Mouse (Mus musculus) right cerebral cortex, postnatal 10 days (tissue): ENCODE results near the gene Lcn6.
"Not testable (repeated sequence)": the region's sequence is repeated elsewhere in the genome, so short reads cannot be mapped to it uniquely, and the experiment has no call there.

Source experiments
- DNase-seq, 2 experiments: peaks; one replicate each; pipeline ENCODE4 v3.0.0; 2021; ENCODE audit warnings: low spot score in 2 of 2

The Lcn6 gene

GRCm38 (mm10) chr2:25676486-25676885 lies at the start of gene Lcn6:
TSS of gene Lcn6 (plus strand) at chr2:25676786.
- DNase-seq, result no peak

GRCm38 (mm10) chr2:25627811-25628210 lies 48.8 kb upstream of the Lcn6 start, which contains the start of gene Fcna:
TSS of gene Fcna (minus strand) at chr2:25628030.
- no peak for DNase-seq

- no peak for DNase-seq
These were observed 47.8 kb upstream of the Lcn6 start for GRCm38 (mm10) chr2:25628738-25629137.

- DNase-seq, result no peak
These were observed 43.0 kb upstream of the Lcn6 start for GRCm38 (mm10) chr2:25633616-25634015.

- DNase-seq, result no peak
These were observed 42.5 kb upstream of the Lcn6 start for GRCm38 (mm10) chr2:25634046-25634445.

- peak in 1 of 2 experiments; percentile 69 for DNase-seq
These were observed 36.7 kb upstream of the Lcn6 start for GRCm38 (mm10) chr2:25639890-25640289.

- no peak for DNase-seq
These were observed 23.7 kb upstream of the Lcn6 start, which contains the start of gene Lcn8 for GRCm38 (mm10) chr2:25652902-25653301. TSS of gene Lcn8 (plus strand) at chr2:25653120.

- DNase-seq, result no peak
These were observed 22.1 kb upstream of the Lcn6 start for GRCm38 (mm10) chr2:25654502-25654901.

- DNase-seq, result peak; percentile 59 to 62
These were observed 19.9 kb upstream of the Lcn6 start for GRCm38 (mm10) chr2:25656691-25657090.

- no peak for DNase-seq
These were observed 19.3 kb upstream of the Lcn6 start for GRCm38 (mm10) chr2:25657246-25657645.

GRCm38 (mm10) chr2:25657652-25658051 lies 18.9 kb upstream of the Lcn6 start, which contains the start of gene Lcn5:
TSS of gene Lcn5 (plus strand) at chr2:25657952.
- DNase-seq, result no peak

GRCm38 (mm10) chr2:25660279-25660678 lies 16.3 kb upstream of the Lcn6 start:
- no peak for DNase-seq

GRCm38 (mm10) chr2:25661245-25661970 lies 15.2 kb upstream of the Lcn6 start:
- no peak for DNase-seq

GRCm38 (mm10) chr2:25663511-25663910 lies 13.1 kb upstream of the Lcn6 start:
- DNase-seq, result peak; percentile 35 to 56

- no peak for DNase-seq
These were observed 12.5 kb upstream of the Lcn6 start for GRCm38 (mm10) chr2:25664125-25664524.

- DNase-seq, result no peak
These were observed 10.1 kb upstream of the Lcn6 start for GRCm38 (mm10) chr2:25666516-25666915.

GRCm38 (mm10) chr2:25679559-25679958 lies 3.0 kb downstream of the Lcn6 start:
- no peak for DNase-seq

GRCm38 (mm10) chr2:25682426-25682825 lies 5.8 kb downstream of the Lcn6 start, which contains the start of gene Lcn10:
TSS of gene Lcn10 (plus strand) at chr2:25682726.
- no peak for DNase-seq

GRCm38 (mm10) chr2:25686941-25687340 lies 10.4 kb downstream of the Lcn6 start:
- DNase-seq, result no peak

- DNase-seq, result peak in 1 of 2 experiments; percentile 62
These were observed 18.0 kb downstream of the Lcn6 start for GRCm38 (mm10) chr2:25694605-25695004.

- no peak for DNase-seq
These were observed 20.4 kb downstream of the Lcn6 start for GRCm38 (mm10) chr2:25696951-25697350.

GRCm38 (mm10) chr2:25698696-25699095 lies 22.1 kb downstream of the Lcn6 start:
- DNase-seq, result no peak

- DNase-seq, result not testable (repeated sequence)
These were observed 23.2 kb downstream of the Lcn6 start, which contains the start of gene Obp2a for GRCm38 (mm10) chr2:25699743-25700142. TSS of gene Obp2a (plus strand) at chr2:25700043.
